Mouse (Mus musculus) frontal cortex, postnatal 10 days (tissue): ENCODE measurements around the gene Krt1.

Experiments
- DNase-seq, 2 experiments: peaks; one replicate each; pipeline ENCODE4 v3.0.0; 2022; ENCODE audit warnings: low spot score in 2 of 2, mixed read lengths in 1 of 2

Gene Krt1

GRCm38 (mm10) chr15:101850694-101851093 lies at the start of gene Krt1:
Gene Krt1, minus strand, starts transcription at chr15:101850794.
- DNase-seq = no peak

GRCm38 (mm10) chr15:101895216-101895615 lies 44.6 kb upstream of the Krt1 start:
- no peak for DNase-seq

DNA sequence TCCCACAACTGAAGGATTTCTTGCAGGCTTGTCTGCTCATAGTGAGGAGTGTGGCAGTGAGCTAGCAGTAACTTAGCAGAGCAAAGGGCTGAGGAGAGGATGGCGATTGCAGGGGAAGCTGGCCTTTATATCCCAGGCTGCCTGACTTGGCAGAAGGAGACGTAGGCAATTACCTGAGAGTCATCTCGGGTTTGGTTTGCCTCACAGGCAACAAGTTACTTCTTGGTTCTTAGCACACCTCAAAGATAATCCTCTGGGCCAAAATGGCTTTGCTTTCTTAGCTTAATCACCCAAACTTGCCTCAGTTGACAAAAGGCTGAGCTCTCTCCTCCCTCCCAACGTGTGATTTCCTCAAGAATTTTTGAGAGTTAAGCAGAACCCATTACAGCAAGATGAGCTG lies 42.2 kb upstream of the Krt1 start, which contains the start of gene Krt76:
Gene Krt76 (minus strand): TSS at position 101 of the 400 bp plus-strand sequence.
- DNase-seq = no peak

GRCm38 (mm10) chr15:101879776-101880175 lies 29.2 kb upstream of the Krt1 start:
- DNase-seq = no peak

GRCm38 (mm10) chr15:101878041-101878440 lies 27.4 kb upstream of the Krt1 start:
- no peak for DNase-seq

DNA sequence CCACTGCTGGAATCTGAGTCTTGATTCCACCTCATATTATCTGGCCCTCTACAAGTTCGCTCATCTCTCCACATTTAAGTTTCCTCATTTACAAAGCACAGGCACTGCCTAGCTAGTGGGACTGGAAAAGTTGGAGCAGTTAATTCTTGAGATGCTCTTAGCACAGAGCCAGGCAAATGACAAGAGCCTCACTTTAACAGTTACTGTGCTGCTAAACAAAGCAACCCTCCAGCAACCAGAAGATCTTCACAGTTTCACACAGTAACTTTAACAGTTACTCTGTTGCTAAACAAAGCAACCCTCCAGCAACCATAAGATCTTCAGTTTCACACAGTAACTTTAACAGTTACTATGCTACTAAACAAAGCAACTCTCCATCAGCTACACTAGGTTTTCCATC lies 23.8 kb upstream of the Krt1 start:
- DNase-seq = no peak

GRCm38 (mm10) chr15:101873231-101873630 lies 22.6 kb upstream of the Krt1 start:
- no peak for DNase-seq

- DNase-seq = peak; percentile 52 to 58
Observed at GRCm38 (mm10) chr15:101869431-101869830, 18.8 kb upstream of the Krt1 start, which contains the start of gene Krt77. Gene Krt77, minus strand, starts transcription at chr15:101869705.

- no peak for DNase-seq
Observed at GRCm38 (mm10) chr15:101866754-101867153, 16.2 kb upstream of the Krt1 start.

GRCm38 (mm10) chr15:101860421-101861130 lies 10.0 kb upstream of the Krt1 start:
- DNase-seq = no peak

DNA sequence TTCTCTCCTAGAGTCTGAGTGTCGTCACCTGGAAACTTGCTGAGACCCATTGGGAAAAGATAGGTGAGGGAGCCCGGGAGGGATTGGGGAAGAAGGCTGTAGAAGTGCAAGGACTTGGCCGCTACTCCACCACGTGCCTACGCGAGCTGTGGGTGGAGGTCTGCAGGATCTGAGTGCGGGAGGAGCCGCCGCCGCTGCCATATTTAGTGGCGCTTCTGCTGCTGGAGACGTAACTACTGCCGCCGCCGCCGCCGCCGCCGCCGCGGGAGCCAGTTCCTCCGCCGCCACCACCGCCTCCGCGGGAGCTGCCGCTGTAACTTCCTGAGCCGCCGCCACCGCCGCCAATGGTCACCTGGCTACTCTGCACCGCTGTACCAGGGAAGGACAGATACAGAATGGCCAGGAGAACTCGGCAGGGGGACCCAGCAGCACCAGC lies 9.2 kb upstream of the Krt1 start:
- DNase-seq = peak in 1 of 2 experiments; percentile 43

DNA sequence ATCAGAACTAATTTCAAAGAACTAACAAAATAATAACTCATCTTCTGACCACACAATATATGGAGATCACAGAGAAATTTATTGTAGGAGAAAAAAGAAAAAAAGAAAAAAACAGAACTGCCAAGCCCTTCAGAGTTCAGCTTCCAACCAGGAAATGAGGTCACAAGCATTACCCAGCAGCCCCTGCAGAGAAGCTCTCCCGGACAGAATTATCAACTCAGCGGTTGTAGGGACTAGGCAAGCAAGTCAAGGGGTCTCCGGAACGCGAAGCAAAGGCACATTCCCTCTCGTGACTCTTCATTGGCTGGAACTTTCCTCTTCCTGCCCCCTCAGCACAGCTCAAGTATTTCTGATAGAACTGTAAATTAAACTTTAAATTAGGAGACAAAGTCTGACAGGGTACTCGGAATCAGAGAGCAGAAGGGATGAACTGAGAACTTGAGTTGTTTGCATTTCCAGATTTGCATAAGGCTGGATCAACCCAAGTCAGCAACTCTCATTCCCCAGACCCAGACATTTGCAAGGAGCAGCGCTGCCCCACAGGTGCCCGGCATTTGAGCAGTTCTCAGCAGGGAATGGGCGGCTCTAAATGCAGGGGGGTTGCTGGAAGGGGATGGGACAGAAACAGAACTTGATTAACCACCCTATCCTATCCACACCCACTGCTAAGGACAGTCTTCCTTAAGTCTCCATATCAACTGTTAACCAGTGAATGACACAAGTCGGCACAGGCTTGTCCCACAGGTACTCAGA lies 8.3 kb upstream of the Krt1 start:
- DNase-seq = no peak

GRCm38 (mm10) chr15:101856696-101857095 lies 6.1 kb upstream of the Krt1 start:
- DNase-seq = no peak

GRCm38 (mm10) chr15:101855732-101856131 lies 5.1 kb upstream of the Krt1 start:
- DNase-seq = no peak

DNA sequence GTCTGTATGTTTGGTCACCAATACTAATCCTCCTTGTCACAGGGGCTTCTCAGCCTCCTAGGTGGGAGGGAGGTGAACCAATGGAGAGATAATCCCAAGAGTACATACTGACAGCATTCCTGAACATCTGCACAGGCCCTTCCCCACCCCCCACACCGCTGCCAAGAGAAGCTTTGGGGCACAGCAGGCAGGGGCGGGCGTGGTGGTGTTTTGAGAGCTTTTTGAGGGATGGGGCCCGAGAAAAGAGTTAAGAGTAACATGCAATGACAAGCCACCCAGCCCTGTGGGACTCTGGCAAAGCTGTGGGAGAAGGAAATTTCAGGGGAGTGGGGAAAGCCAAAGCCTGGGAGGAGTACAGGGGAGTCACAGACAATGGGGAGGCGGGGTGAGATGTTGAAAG lies 3.7 kb upstream of the Krt1 start:
- DNase-seq = no peak

DNA sequence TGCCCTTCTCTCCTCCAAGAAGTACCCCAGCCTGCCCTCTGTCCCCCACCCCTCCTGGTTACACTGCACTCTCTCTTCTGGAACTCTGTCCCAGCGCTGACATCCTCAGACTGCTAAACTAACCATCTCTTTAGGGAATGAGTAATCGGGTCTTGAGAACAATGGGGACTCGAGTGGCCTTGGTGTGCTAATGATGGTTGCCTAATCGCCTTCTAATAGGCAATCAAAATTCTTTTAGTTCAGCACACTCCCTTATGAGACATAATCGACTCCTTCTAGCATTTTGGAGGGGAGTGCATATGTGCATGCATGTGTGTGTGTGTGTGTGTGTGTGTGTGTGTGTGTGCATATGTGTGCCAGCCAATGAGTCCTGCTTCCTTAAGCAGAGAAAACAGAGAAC lies 2.0 kb upstream of the Krt1 start:
- no peak for DNase-seq

DNA sequence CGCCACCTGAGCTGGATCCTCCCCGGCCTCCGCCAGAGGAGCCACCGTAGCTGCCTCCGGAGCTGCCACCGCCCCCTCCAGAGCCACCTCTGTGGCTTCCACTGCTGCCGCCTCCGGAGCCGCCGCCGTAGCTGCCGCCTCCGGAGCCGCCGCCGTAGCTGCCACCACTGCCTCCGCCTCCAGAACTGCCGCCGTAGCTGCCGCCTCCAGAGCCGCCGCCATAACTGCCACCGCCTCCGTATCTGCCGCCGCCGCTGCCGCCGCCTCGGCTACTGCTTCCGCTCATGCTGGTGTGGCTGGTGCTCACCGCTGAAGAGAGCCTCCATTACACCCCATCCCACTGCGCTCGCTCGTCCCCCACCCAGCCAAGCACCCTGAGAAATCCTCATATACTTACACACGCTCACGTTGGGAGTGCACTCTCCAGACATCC lies 4.6 kb downstream of the Krt1 start:
- peak in 1 of 2 experiments; percentile 53 for DNase-seq

GRCm38 (mm10) chr15:101843192-101843591 lies 7.4 kb downstream of the Krt1 start:
- no peak for DNase-seq

- DNase-seq = no peak
Observed at GRCm38 (mm10) chr15:101834784-101835328, 15.7 kb downstream of the Krt1 start.

DNA sequence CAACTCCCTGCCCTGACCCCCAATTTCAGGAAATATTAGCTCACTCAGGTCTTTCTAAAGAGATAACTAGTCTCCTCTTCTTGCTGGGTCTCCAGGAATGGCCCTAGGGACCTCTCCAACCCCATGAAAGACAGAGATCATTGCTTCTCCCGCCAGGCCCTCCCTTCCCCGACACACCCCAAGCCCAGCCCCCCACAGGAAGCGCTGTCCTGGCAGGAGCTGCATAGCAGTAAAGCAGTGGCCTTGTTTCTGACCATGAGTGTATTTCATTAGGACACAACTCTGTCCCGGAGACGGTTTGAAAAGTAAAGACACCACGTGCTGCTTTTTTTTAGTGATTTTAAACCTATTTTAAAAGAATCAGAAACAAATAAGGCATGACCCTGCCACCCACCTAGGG lies 17.5 kb downstream of the Krt1 start:
- no peak for DNase-seq

GRCm38 (mm10) chr15:101829441-101829840 lies 21.2 kb downstream of the Krt1 start:
- DNase-seq = no peak

GRCm38 (mm10) chr15:101821786-101822185 lies 28.8 kb downstream of the Krt1 start:
- no peak for DNase-seq

DNA sequence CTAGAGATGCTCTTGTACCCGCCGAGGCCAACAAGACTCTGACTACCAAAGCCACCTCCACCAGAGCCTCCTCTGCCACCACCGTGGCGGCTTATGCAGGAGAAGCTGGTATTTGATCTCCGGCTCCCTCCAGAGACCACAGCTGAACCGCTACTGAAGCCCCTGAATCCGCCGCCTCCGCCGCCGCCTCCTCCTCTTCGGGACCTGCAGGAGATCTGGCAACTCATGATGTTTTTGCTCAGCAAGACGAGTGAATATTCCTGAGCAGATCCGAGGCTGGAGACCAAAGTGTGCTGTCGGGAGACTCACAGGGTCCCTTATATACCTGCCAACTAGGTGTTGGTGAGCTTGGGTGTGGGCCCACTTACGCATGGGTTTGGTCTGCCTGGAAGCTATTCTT lies 32.7 kb downstream of the Krt1 start, which contains the start of gene Krt2:
Gene Krt2 (minus strand): TSS at position 295 of the 400 bp plus-strand sequence.
- no peak for DNase-seq
